Comparison of ENCODE assay signal across 10 mouse cellular contexts in the genomic region with DNA sequence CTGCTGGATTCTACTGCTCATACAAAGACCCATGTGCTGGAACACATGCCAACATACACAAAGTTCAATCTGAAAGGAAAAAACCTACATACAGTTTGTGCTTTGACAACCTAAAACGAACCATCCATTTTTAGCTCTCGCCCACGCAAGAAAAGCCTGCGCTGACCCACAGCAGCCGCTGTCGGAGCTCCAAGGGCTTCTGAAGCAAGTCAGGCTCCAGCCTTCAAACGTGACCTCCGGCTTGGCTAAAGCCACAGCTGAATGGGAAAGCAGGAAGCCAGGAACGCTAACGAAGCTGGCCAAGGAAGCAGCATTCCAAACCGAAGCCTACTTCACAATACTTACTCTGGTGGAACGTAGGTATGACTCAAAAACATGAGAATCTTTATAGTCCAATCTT.
DNase-seq lines count a peak whose midpoint lies in the region; ATAC-seq and TF ChIP-seq lines count a peak whose summit lies in the region.
"Had no signal": no experiment of that assay in that cellular context is flagged by ENCODE, and none has a peak within 500 bp of the region (broad histone marks: within the 10 kb centered on the region; RNA-seq: fewer than 3 reads in every experiment).

No protein-coding gene starts in this region.

- H3K4me1 ChIP-seq in neural tube, embryonic 11.5 days (ENCODE audit: control insufficient read depth, insufficient read depth, low read length): no peaks in the 10 kb centered on the region
- peaks cover 16% of the 10 kb centered on the region; the same call in 1 of the 2 replicates for H3K4me1 ChIP-seq in neural tube, embryonic 15.5 days
- peaks cover 15% of the 10 kb centered on the region for H3K4me1 ChIP-seq in kidney, adult 2 months (ENCODE audit: control insufficient read depth, insufficient read depth, low read length)
- no peaks in the 10 kb centered on the region for H3K4me1 ChIP-seq in hindbrain, embryonic 11.5 days (replicated peaks; ENCODE audit: control insufficient read depth, insufficient read depth, low read length)

- no peaks in the 10 kb centered on the region for H3K36me3 ChIP-seq in neural tube, embryonic 11.5 days (ENCODE audit: control insufficient read depth, insufficient read depth, low read length)
- H3K36me3 ChIP-seq in neural tube, embryonic 15.5 days: no peaks in the 10 kb centered on the region
- no peaks in the 10 kb centered on the region for H3K36me3 ChIP-seq in kidney, adult 2 months (ENCODE audit: control insufficient read depth, insufficient read depth, low read length)
- H3K36me3 ChIP-seq in hindbrain, embryonic 11.5 days (ENCODE audit: control insufficient read depth, insufficient read depth, low read length): no peaks in the 10 kb centered on the region
- H3K36me3 ChIP-seq: limb, embryonic 13.5 days had no signal

- H3K4me2 ChIP-seq in neural tube, embryonic 11.5 days (ENCODE audit: low read depth): no peak overlapping the region
- no peak overlapping the region for H3K4me2 ChIP-seq in neural tube, embryonic 15.5 days
- H3K4me2 ChIP-seq in hindbrain, embryonic 11.5 days (replicated peaks; ENCODE audit: low read depth, low read length): no peak overlapping the region
- H3K4me2 ChIP-seq: embryonic facial prominence, embryonic 13.5 days; limb, embryonic 13.5 days had no signal

- ATAC-seq in neural tube, embryonic 11.5 days (ENCODE audit: insufficient read depth, low FRiP score, low TSS enrichment): no peak
- no peak for ATAC-seq in neural tube, embryonic 15.5 days (ENCODE audit: low FRiP score)
- ATAC-seq in hindbrain, embryonic 11.5 days (ENCODE audit: low FRiP score): no peak

- H3K9me3 ChIP-seq in neural tube, embryonic 11.5 days (ENCODE audit: control insufficient read depth, low read length): no peaks in the 10 kb centered on the region
- no peaks in the 10 kb centered on the region for H3K9me3 ChIP-seq in neural tube, embryonic 15.5 days (replicated peaks)
- H3K9me3 ChIP-seq in hindbrain, embryonic 11.5 days (ENCODE audit: control insufficient read depth, low read length): no peaks in the 10 kb centered on the region
- H3K9me3 ChIP-seq: embryonic facial prominence, embryonic 13.5 days; limb, embryonic 13.5 days had no signal

- WGBS in neural tube, embryonic 11.5 days: 85% methylated on average over 12 of the region's 12 CpGs
- WGBS in neural tube, embryonic 15.5 days: 74% methylated on average over 12 of the region's 12 CpGs
- WGBS in kidney, adult 2 months: 22% methylated on average over 12 of the region's 12 CpGs
- 84% methylated on average over 12 of the region's 12 CpGs for WGBS in hindbrain, embryonic 11.5 days

- no peaks in the 10 kb centered on the region for H3K27me3 ChIP-seq in neural tube, embryonic 11.5 days (ENCODE audit: control insufficient read depth, insufficient read depth, low read length)
- H3K27me3 ChIP-seq in neural tube, embryonic 15.5 days (replicated peaks): no peaks in the 10 kb centered on the region
- H3K27me3 ChIP-seq in kidney, adult 2 months (replicated peaks; ENCODE audit: control insufficient read depth, insufficient read depth, low read length): no peaks in the 10 kb centered on the region
- H3K27me3 ChIP-seq in hindbrain, embryonic 11.5 days (ENCODE audit: control insufficient read depth, insufficient read depth, low read length): no peaks in the 10 kb centered on the region
- H3K27me3 ChIP-seq: embryonic facial prominence, embryonic 13.5 days; limb, embryonic 13.5 days had no signal

- no peak for TF ChIP-seq POLR2A in kidney, adult 2 months (IDR thresholded peaks at IDR 0.05; ENCODE audit: low read depth, low read length)

- no peak overlapping the region for H3K9ac ChIP-seq in neural tube, embryonic 11.5 days (ENCODE audit: low read length)
- no peak overlapping the region for H3K9ac ChIP-seq in neural tube, embryonic 15.5 days (replicated peaks)
- H3K9ac ChIP-seq in hindbrain, embryonic 11.5 days (ENCODE audit: low read depth, low read length): no peak overlapping the region
- H3K9ac ChIP-seq: embryonic facial prominence, embryonic 13.5 days; limb, embryonic 13.5 days had no signal

- TF ChIP-seq CTCF in kidney, adult 2 months (conservative IDR thresholded peaks at IDR 0.05; ENCODE audit: insufficient read depth, insufficient read length, low read depth, low read length): no peak

- DNase-seq in neural tube, embryonic 11.5 days (ENCODE audit: low spot score): no peak
- peak; percentile 41 for DNase-seq in gastrocnemius, postnatal 10 days
- peak; percentile 73 for DNase-seq in kidney, adult 2 months
- peak; percentile 48 for DNase-seq in ovary, postnatal 36 days (ENCODE audit: low spot score)
- DNase-seq in testis, postnatal 14 days (ENCODE audit: low spot score): no peak
- DNase-seq in hindbrain, embryonic 11.5 days (ENCODE audit: low spot score): no peak
- no peak for DNase-seq in spleen, adult 18-20 months

- 0 out of 2 replicates have a peak overlapping the region, but pooled peaks have one; percentile 10 for H3K27ac ChIP-seq in neural tube, embryonic 11.5 days (ENCODE audit: low read depth, low read length)
- H3K27ac ChIP-seq in neural tube, embryonic 15.5 days (replicated peaks): no peak overlapping the region
- no peak overlapping the region for H3K27ac ChIP-seq in kidney, adult 2 months (ENCODE audit: insufficient read depth, low read depth, low read length)
- H3K27ac ChIP-seq in hindbrain, embryonic 11.5 days (ENCODE audit: low read depth, low read length): no peak overlapping the region
- H3K27ac ChIP-seq: embryonic facial prominence, embryonic 13.5 days; limb, embryonic 13.5 days had no signal

- no peak overlapping the region for H3K4me3 ChIP-seq in neural tube, embryonic 11.5 days (ENCODE audit: low read depth, low read length)
- H3K4me3 ChIP-seq in neural tube, embryonic 15.5 days (replicated peaks): no peak overlapping the region
- no peak overlapping the region for H3K4me3 ChIP-seq in kidney, adult 2 months (ENCODE audit: insufficient read depth, low read depth, low read length)
- no peak overlapping the region for H3K4me3 ChIP-seq in hindbrain, embryonic 11.5 days (ENCODE audit: low read depth, low read length)
- H3K4me3 ChIP-seq: embryonic facial prominence, embryonic 13.5 days; limb, embryonic 13.5 days had no signal

Comparison
In these comparisons a context has a peak if more than half of its experiments do, and no peak if none do; other contexts are left out.
1. DNase-seq: peak in gastrocnemius, postnatal 10 days (single experiment), kidney, adult 2 months (single experiment) and ovary, postnatal 36 days (single experiment); none in neural tube, embryonic 11.5 days (single experiment), testis, postnatal 14 days (single experiment), hindbrain, embryonic 11.5 days (single experiment) and spleen, adult 18-20 months (0 of 2).